Mouse (Mus musculus) hindbrain, postnatal 0 days (tissue): ENCODE results near the gene Dgkd. TPM values are rescaled to one million over a fixed set of nuclear protein-coding genes. Genes with fewer than 3 reads are reported as not detected.

Experiments used
- ATAC-seq: fragments of 200-750 bp; cut with Nextera tagmentation; 2 replicates; pipeline ENCODE4 v1.8.0; 2017; ENCODE audit warnings: mild to moderate bottlenecking, moderate TSS enrichment, moderate library complexity
- DNase-seq: peaks from one replicate; pipeline ENCODE4 v3.0.0-alpha.2; 2015; ENCODE audit warnings: low spot score
- H3K27ac ChIP-seq: fragments of 300-500 bp; sonication (generic); 2 replicates; pipeline ENCODE4 v1.5.1; 2014; ENCODE audit warnings: mild to moderate bottlenecking
- H3K27me3 ChIP-seq: fragments of 300-500 bp; sonication (generic); 2 replicates; pipeline ENCODE4 v1.6.1; 2014; ENCODE audit warnings: low read length, mixed read lengths; ENCODE audit not compliant: insufficient read depth
- H3K36me3 ChIP-seq: fragments of 300-500 bp; sonication (generic); 2 replicates; pipeline ENCODE4 v1.6.1; 2014; ENCODE audit warnings: low read length, mixed read lengths; ENCODE audit not compliant: insufficient read depth
- H3K4me1 ChIP-seq: fragments of 300-500 bp; sonication (generic); 2 replicates; pipeline ENCODE4 v1.6.1; 2014; ENCODE audit warnings: antibody characterized with exemption, low read length, mixed read lengths; ENCODE audit not compliant: insufficient read depth
- H3K4me2 ChIP-seq: fragments of 300-500 bp; sonication (generic); 2 replicates; pipeline ENCODE4 v1.6.1; 2014; ENCODE audit warnings: low read depth, mild to moderate bottlenecking, low read length, moderate library complexity, mixed read lengths
- H3K4me3 ChIP-seq: fragments of 300-500 bp; sonication (generic); 2 replicates; pipeline ENCODE4 v1.5.1; 2014; ENCODE audit warnings: low read length
- H3K9ac ChIP-seq: fragments of 300-500 bp; sonication (generic); replicated peaks from 2 replicates; pipeline ENCODE4 v1.6.1; 2014; ENCODE audit warnings: mild to moderate bottlenecking, low read length, moderate library complexity, mixed read lengths
- H3K9me3 ChIP-seq: fragments of 300-500 bp; sonication (generic); 2 replicates; pipeline ENCODE4 v1.6.1; 2016; ENCODE audit warnings: low read length, mixed read lengths
- CTCF ChIP-seq: IDR thresholded peaks from 2 replicates; pipeline ENCODE4 v1.5.1; 2016; ENCODE audit warnings: antibody characterized with exemption, control low read depth, low read depth
- WGBS: fragments of 180-500 bp; shearing (Covaris S2); extraction: QIAGEN DNeasy Blood & Tissue Kit; methylation state at CpG from one replicate; pipeline ENCODE4 v1.1.7; 2014; 5-methylcytosine and 5-hydroxymethylcytosine counted together
- polyA plus RNA-seq: library from polyadenylated mRNA; unstranded; fragments of >200 nt; fragmentation: Nextera tagmentation; extraction: Ambion mirVana; gene quantifications from 2 replicates; pipeline ENCODE4 v1.2.1, GENCODE M21; 2015
- total RNA-seq: library from RNA; depleted of rRNA; stranded (reverse); fragments of >200 nt; gene quantifications from 2 replicates; pipeline ENCODE4 v1.2.3, GENCODE M21; 2014

Dgkd gene
- total and polyA plus RNA-seq, 2 experiments from 2014 or later, result 33.5 to 78.0 TPM

DNA sequence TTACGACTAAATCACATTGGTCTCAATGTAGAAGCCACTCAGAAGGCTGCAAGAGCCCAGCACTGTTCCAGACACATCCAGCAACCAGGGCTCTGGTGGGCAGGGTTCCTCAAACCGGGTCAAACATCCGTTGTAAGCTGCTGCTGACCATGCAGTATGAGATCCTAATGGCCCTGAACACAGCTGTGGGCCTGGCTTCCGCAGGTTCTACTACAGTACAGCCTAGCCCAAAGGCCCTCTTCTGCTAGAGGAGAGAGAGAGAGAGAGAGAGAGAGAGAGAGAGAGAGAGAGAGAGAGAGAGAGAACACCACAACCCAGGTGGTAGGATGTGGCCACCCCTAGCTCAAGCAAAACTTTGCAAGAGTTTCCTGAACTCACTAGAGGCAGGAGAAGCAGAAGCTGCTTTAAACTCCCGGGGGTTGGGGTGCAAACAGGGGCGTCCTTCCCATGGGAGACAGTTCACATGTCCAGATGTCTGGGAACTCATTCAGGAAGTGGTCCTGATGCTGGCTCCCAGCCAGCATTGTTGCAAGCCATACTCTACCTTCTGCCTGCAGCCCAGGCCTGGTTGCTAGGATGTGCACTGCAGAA, 23.4 kb upstream of the Dgkd start:
- no peak for TF ChIP-seq CTCF
- Histone ChIP-seq H3K27ac (no peak overlapping the region), H3K27me3 (no peaks in the 10 kb centered on the region), H3K4me1 (no peaks in the 10 kb centered on the region), H3K36me3 (no peaks in the 10 kb centered on the region), H3K4me2 (no peak overlapping the region), H3K9ac (no peak overlapping the region), H3K4me3 (no peak overlapping the region), H3K9me3 (no peaks in the 10 kb centered on the region)
- 54% methylated on average over 6 of the region's 6 CpGs for WGBS
- DNase-seq (no peak), ATAC-seq (0 out of 2 replicates have a peak, but pooled peaks have one; percentile 38)

DNA sequence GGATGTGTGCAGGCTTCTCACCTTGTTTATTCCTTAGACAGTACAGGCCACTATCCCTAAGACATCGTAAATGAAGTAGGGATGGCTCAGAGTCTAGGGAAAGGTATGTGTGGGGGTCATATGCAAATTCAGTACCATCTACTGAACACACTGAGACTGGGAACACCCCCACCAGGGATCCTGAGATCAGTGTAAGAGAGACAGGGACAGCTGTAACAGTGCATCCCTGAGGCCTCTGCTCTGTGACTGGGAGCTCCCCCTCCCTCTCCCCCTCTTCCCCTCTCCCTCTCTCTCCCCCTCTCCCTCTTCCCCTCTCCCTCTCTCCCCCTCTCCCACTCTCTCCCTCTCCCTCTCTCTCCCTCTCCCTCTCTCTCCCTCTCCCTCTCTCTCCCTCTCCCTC, 16.6 kb upstream of the Dgkd start:
- no peak for DNase-seq
- no peak for TF ChIP-seq CTCF
- H3K36me3 ChIP-seq, result no peaks in the 10 kb centered on the region
- ATAC-seq, result no peak
- H3K4me1 ChIP-seq, result no peaks in the 10 kb centered on the region
- H3K9me3 ChIP-seq, result no peaks in the 10 kb centered on the region
- H3K9ac ChIP-seq, result no peak overlapping the region
- no peak overlapping the region for H3K4me3 ChIP-seq
- no peak overlapping the region for H3K27ac ChIP-seq
- 74% methylated on average over 1 of the region's 1 CpGs for WGBS
- no peak overlapping the region for H3K4me2 ChIP-seq
- H3K27me3 ChIP-seq, result no peaks in the 10 kb centered on the region

DNA sequence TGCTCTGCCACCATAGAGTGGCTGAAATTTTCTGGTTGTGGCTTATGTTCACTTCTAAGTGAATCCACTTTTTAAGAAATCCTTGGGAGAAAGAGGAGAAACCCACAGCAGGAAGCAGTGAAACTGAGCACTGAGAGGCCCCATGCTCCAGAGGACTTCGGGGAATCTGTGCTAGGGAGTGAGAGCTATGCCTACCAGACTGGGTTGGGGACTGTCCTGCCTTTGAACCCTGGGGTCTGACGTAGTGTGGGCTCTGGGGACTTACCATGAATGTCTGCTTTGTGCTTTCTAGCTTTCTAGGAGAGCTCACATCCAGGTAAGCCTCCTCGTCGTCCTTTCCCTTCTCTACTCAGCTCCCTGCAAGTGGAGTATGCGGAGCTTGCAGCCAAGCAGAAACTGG, 16.1 kb upstream of the Dgkd start:
- H3K36me3 ChIP-seq, result no peaks in the 10 kb centered on the region
- H3K4me3 ChIP-seq, result no peak overlapping the region
- ATAC-seq, result no peak
- H3K9ac ChIP-seq, result no peak overlapping the region
- no peaks in the 10 kb centered on the region for H3K4me1 ChIP-seq
- no peak overlapping the region for H3K4me2 ChIP-seq
- no peak for TF ChIP-seq CTCF
- WGBS, result 46% methylated on average over 5 of the region's 5 CpGs
- no peak overlapping the region for H3K27ac ChIP-seq
- H3K27me3 ChIP-seq, result no peaks in the 10 kb centered on the region
- H3K9me3 ChIP-seq, result no peaks in the 10 kb centered on the region
- DNase-seq, result no peak

DNA sequence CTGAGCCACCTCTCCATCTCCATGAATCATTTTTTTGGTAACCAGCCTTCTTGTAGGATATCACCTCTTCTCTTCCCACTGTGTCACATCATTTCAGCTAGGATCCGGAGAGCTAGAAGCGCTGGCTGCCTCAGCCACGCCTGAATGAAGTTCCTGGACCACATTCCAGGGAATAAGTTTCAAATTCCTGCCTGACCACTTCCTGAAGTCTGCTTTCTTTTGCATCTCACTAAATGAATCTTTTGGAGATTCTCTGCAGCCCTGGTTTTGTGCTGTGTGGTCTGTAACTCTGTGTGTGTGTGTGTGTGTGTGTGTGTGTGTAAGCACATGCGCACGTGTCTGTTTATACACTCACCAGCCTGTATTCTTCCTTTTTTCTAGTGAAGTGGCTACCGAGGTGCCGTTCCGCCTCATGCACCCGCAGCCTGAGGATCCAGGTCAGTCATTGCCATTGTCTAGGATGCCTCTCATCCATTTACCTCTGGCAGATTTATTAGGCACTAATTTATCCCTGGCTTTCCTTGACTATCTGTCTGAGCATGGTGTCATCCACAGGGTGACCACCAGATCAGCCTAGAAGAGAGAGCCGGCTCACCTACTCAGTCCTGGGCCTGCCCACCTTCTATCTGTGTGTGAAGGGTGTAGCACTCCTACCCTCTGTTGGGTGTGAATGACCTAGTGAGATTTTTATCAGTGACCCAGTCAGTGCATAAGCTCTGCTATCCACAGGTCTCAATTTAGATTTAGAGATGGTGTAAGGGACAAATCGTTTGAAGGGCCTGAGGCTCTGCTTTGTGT, 12.5 kb upstream of the Dgkd start:
- Histone ChIP-seq H3K9ac (no peak overlapping the region), H3K27ac (no peak overlapping the region), H3K4me3 (no peak overlapping the region), H3K4me1 (no peaks in the 10 kb centered on the region), H3K36me3 (no peaks in the 10 kb centered on the region), H3K27me3 (no peaks in the 10 kb centered on the region), H3K9me3 (no peaks in the 10 kb centered on the region), H3K4me2 (no peak overlapping the region)
- DNase-seq (no peak), ATAC-seq (no peak)
- 86% methylated on average over 11 of the region's 11 CpGs for WGBS
- no peak for TF ChIP-seq CTCF

DNA sequence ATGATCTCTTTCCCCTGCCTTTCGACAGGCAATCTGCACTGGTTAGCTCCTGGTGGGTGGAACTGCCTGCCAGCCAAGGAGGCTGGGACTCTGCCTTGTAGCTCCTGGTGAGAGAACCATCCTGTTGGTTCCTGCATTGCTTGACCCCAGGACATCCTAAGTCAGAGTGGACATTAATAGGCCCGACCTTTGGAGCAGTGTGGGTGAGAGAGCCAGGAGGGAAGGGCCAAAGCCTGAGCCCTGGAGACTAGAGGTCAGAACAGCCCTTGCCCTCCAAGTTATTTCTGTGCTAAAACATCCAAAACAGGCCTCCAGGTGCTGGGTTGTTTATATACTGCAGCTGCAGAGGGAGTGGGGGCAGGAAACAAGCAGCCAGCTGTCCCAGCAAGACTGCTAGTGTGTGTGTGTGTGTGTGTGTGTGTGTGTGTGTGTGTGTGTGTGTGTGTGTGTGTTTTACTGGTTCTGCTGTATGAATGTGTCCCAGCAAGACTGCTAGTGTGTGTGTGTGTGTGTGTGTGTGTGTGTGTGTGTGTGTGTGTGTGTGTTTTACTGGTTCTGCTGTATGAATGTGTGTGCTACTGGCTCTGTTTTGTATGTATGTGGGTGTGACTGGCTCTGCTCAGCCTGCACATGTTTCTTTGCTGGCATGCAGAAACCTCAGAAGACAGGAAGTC, 6.1 kb upstream of the Dgkd start:
- H3K27me3 ChIP-seq, result no peaks in the 10 kb centered on the region
- ATAC-seq, result peak; percentile 35; the same call in 1 of the 2 replicates
- no peaks in the 10 kb centered on the region for H3K4me1 ChIP-seq
- WGBS, result 53% methylated on average over 2 of the region's 2 CpGs
- peak overlapping the region; percentile 32; the same call in 1 of the 2 replicates for H3K27ac ChIP-seq
- TF ChIP-seq CTCF, result no peak
- H3K4me2 ChIP-seq, result no peak overlapping the region
- H3K4me3 ChIP-seq, result no peak overlapping the region
- H3K9me3 ChIP-seq, result no peaks in the 10 kb centered on the region
- H3K36me3 ChIP-seq, result no peaks in the 10 kb centered on the region
- no peak for DNase-seq
- H3K9ac ChIP-seq, result no peak overlapping the region

DNA sequence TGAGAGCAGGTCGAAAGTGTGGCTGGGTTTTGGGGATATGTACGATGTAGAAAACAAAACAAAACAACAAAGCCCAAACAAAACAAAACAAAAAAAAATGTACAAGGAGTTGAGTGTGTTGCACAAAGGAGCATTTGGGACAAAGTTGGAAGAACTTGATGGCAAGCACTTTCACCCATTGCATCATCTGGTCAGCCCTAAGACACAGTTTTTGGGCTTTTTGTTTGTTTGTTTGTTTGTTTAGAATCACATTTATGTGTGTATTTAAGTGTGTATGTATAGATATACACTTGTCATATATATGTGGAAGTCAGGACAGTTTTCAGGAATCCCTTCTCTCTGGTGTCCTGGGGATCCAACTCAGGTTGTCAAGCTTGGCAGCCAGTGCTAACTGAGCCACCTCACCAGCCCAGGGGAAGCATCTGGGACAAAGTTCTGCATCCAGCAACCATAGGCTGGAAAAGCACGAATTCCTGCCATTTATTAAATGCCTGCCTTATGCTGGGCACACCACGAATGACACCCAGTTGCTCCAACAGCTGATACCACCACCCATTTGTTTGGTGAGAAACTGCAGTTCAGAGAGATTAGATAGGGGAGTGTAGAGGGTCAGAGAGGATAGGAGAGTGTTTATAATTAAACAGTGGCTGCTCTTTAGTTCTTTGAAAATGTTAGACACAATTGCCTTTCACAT, 5.5 kb upstream of the Dgkd start:
- Histone ChIP-seq H3K9me3 (no peaks in the 10 kb centered on the region), H3K4me3 (no peak overlapping the region), H3K27ac (no peak overlapping the region), H3K9ac (no peak overlapping the region), H3K4me2 (no peak overlapping the region), H3K36me3 (no peaks in the 10 kb centered on the region), H3K27me3 (no peaks in the 10 kb centered on the region), H3K4me1 (no peaks in the 10 kb centered on the region)
- no peak for DNase-seq
- TF ChIP-seq CTCF, result no peak
- ATAC-seq, result no peak
- 52% methylated on average over 4 of the region's 4 CpGs for WGBS
